18 mouse cellular contexts compared by ENCODE assay signal in genomic region chr12:71524156-71524555, GRCm38 (mm10).
A peak's percentile ranks its signal among the peaks of the same experiment; 100 is the strongest.
DNase-seq lines count a peak whose midpoint lies in the region; ATAC-seq and TF ChIP-seq lines count a peak whose summit lies in the region.
"Had no signal": no experiment of that assay in that cellular context is flagged by ENCODE, and none has a peak within 500 bp of the region (broad histone marks: within the 10 kb centered on the region; RNA-seq: fewer than 3 reads in every experiment).

No protein-coding gene starts in this region.

- peak; percentile 72; the same call in 1 of the 2 replicates for ATAC-seq in kidney, embryonic 14.5 days (ENCODE audit: low FRiP score, low TSS enrichment)
- ATAC-seq in liver, embryonic 12.5 days, result no peak
- no peak for ATAC-seq in forebrain, embryonic 15.5 days (replicated peaks)

- no peak for TF ChIP-seq CTCF in kidney, adult 2 months (conservative IDR thresholded peaks at IDR 0.05; ENCODE audit: insufficient read depth, insufficient read length, low read depth, low read length)

- H3K36me3 ChIP-seq in kidney, embryonic 14.5 days (ENCODE audit: control insufficient read depth, insufficient read depth, low read length), result no peaks in the 10 kb centered on the region
- H3K36me3 ChIP-seq in kidney, adult 2 months (ENCODE audit: control insufficient read depth, insufficient read depth, low read length), result no peaks in the 10 kb centered on the region
- H3K36me3 ChIP-seq in liver, embryonic 12.5 days, result no peaks in the 10 kb centered on the region
- H3K36me3 ChIP-seq in forebrain, embryonic 15.5 days, result no peaks in the 10 kb centered on the region
- H3K36me3 ChIP-seq: embryonic facial prominence, embryonic 10.5 days; liver, embryonic 13.5 days had no signal

- WGBS in kidney, embryonic 14.5 days, result 10% methylated on average over 6 of the region's 6 CpGs
- 17% methylated on average over 6 of the region's 6 CpGs for WGBS in kidney, adult 2 months
- WGBS in liver, embryonic 12.5 days (ENCODE audit: insufficient replicate concordance), result 16% methylated on average over 6 of the region's 6 CpGs
- 64% methylated on average over 6 of the region's 6 CpGs for WGBS in forebrain, embryonic 15.5 days

- no peaks in the 10 kb centered on the region for H3K27me3 ChIP-seq in kidney, embryonic 14.5 days (ENCODE audit: control insufficient read depth, insufficient read depth, low read length)
- H3K27me3 ChIP-seq in kidney, adult 2 months (replicated peaks; ENCODE audit: control insufficient read depth, insufficient read depth, low read length), result no peaks in the 10 kb centered on the region
- no peaks in the 10 kb centered on the region; the same call in 1 of the 2 replicates for H3K27me3 ChIP-seq in liver, embryonic 12.5 days (replicated peaks)
- H3K27me3 ChIP-seq in forebrain, embryonic 15.5 days, result no peaks in the 10 kb centered on the region
- H3K27me3 ChIP-seq: liver, embryonic 13.5 days had no signal

- no peak overlapping the region for H3K9ac ChIP-seq in kidney, embryonic 14.5 days (ENCODE audit: low read depth, low read length)
- H3K9ac ChIP-seq in liver, embryonic 12.5 days, result no peak overlapping the region
- no peak overlapping the region for H3K9ac ChIP-seq in forebrain, embryonic 15.5 days (replicated peaks)
- H3K9ac ChIP-seq: liver, embryonic 13.5 days had no signal

- H3K27ac ChIP-seq in kidney, embryonic 14.5 days (ENCODE audit: low read depth, low read length), result no peak overlapping the region; the same call in 1 of the 2 replicates
- no peak overlapping the region for H3K27ac ChIP-seq in kidney, adult 2 months (ENCODE audit: insufficient read depth, low read depth, low read length)
- H3K27ac ChIP-seq in liver, embryonic 12.5 days, result no peak overlapping the region
- no peak overlapping the region for H3K27ac ChIP-seq in forebrain, embryonic 15.5 days (replicated peaks)
- H3K27ac ChIP-seq: embryonic facial prominence, embryonic 10.5 days; liver, embryonic 13.5 days; stomach, postnatal 0 days had no signal

- H3K4me3 ChIP-seq in kidney, embryonic 14.5 days (ENCODE audit: low read length), result no peak overlapping the region
- H3K4me3 ChIP-seq in kidney, adult 2 months (ENCODE audit: insufficient read depth, low read depth, low read length), result no peak overlapping the region
- no peak overlapping the region for H3K4me3 ChIP-seq in liver, embryonic 12.5 days
- no peak overlapping the region for H3K4me3 ChIP-seq in forebrain, embryonic 15.5 days
- H3K4me3 ChIP-seq: embryonic facial prominence, embryonic 10.5 days; erythroblast, embryonic 14.5 days; liver, embryonic 13.5 days had no signal

- peak; percentile 23 for DNase-seq in gastrocnemius, postnatal 25 days
- no peak for DNase-seq in gastrocnemius, postnatal 36 days
- no peak for DNase-seq in kidney, adult 2 months
- DNase-seq in liver, result peak; percentile 4
- peak; percentile 32 for DNase-seq in embryo, embryonic 9.5 days (ENCODE audit: extremely low spot score)
- DNase-seq: adrenal gland, postnatal 14 days; cerebellum, adult 8-10 months; gastrocnemius, postnatal 10 days; layer of hippocampus, adult 9-11 months; liver, embryonic 13.5 days; midbrain, embryonic 14.5 days; thymus, postnatal 14 days had no signal

- peaks cover 6% of the 10 kb centered on the region; the same call in 1 of the 2 replicates for H3K4me1 ChIP-seq in kidney, embryonic 14.5 days (ENCODE audit: control insufficient read depth, insufficient read depth, low read length)
- no peaks in the 10 kb centered on the region for H3K4me1 ChIP-seq in kidney, adult 2 months (ENCODE audit: control insufficient read depth, insufficient read depth, low read length)
- H3K4me1 ChIP-seq in liver, embryonic 12.5 days, result no peaks in the 10 kb centered on the region
- H3K4me1 ChIP-seq in forebrain, embryonic 15.5 days, result no peaks in the 10 kb centered on the region
- H3K4me1 ChIP-seq: liver, embryonic 13.5 days had no signal

- no peaks in the 10 kb centered on the region for H3K9me3 ChIP-seq in kidney, embryonic 14.5 days (ENCODE audit: control insufficient read depth, low read length)
- H3K9me3 ChIP-seq in liver, embryonic 12.5 days (replicated peaks), result no peaks in the 10 kb centered on the region
- H3K9me3 ChIP-seq in forebrain, embryonic 15.5 days, result no peaks in the 10 kb centered on the region
- H3K9me3 ChIP-seq: embryonic facial prominence, embryonic 10.5 days; liver, embryonic 13.5 days had no signal

- TF ChIP-seq POLR2A in kidney, adult 2 months (IDR thresholded peaks at IDR 0.05; ENCODE audit: low read depth, low read length), result no peak

- intact Hi-C loops in gastrocnemius, postnatal 36 days (cut with DNase I), result loop anchor here (5.0 kb wide), 1 partner anchor 98 kb away; no protein-coding TSS in a partner anchor

- H3K4me2 ChIP-seq in kidney, embryonic 14.5 days (replicated peaks; ENCODE audit: low read depth, low read length), result no peak overlapping the region
- H3K4me2 ChIP-seq in liver, embryonic 12.5 days, result no peak overlapping the region
- no peak overlapping the region for H3K4me2 ChIP-seq in forebrain, embryonic 15.5 days (replicated peaks)
- H3K4me2 ChIP-seq: liver, embryonic 13.5 days had no signal

Comparison
In these comparisons a context has a peak if more than half of its experiments do, and no peak if none do; other contexts are left out.
1. DNase-seq: peak in gastrocnemius, postnatal 25 days (single experiment), liver (single experiment) and embryo, embryonic 9.5 days (single experiment); none in gastrocnemius, postnatal 36 days (0 of 2) and kidney, adult 2 months (single experiment).